Mouse (Mus musculus) left cerebral cortex, adult 11 months (tissue): ENCODE data around the gene Runx3.
"Not testable (repeated sequence)": the region's sequence is repeated elsewhere in the genome, so short reads cannot be mapped to it uniquely, and the experiment has no call there.

ENCODE experiments used
- DNase-seq: peaks from one replicate; pipeline ENCODE4 v3.0.0; 2022; ENCODE audit warnings: low spot score

Runx3 gene

DNA sequence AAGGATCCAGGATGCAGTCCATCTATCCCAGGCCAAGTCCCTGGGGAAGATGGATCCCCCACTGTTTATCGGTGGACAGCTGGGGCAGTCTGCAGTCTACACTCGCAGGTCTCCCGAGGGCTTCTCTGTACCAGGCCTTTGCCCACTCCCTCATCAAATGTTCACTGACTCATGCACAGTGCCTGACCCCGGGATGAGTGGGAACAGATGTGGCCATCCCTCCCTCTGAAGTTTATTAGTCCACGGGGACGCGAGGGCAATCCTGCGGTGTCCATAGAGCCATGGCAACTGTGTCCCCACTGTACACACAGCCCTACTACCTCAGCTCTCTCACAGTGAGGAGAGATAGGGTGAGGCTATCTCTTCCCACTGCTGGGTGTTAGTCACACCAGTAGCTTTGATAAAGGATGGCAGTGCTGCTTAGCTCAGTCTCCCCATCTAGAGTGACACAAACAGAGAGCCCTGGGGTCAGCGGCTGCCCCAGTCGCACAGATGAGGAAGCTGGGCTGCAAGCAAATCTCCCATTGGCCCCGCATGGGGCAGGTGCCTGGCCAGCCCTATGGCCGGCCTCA, 50.9 kb downstream of the Runx3 start:
- DNase-seq: no peak

DNA sequence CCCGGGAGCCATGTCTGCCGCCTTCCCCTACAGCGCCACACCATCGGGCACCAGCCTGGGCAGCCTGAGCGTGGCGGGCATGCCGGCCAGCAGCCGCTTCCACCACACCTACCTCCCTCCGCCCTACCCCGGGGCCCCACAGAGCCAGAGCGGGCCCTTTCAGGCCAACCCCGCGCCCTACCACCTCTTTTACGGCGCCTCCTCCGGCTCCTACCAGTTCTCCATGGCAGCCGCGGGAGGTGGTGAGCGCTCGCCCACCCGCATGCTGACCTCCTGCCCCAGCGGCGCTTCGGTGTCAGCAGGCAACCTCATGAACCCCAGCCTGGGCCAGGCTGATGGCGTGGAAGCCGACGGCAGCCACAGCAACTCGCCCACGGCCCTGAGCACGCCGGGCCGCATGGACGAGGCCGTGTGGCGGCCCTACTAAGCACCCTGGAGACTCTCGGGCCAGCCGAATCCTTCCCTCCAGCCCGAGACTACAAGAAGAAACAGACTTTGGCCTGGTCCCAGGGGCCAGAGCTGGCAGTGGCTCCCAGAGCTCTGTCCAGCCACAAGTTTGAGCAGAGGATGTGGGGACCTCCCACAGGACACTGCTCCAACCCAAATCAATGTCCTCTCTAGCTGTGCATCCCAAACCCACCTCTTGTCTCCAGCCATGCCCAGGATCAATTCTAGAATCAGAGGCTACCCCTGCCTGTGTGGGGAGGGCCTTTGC, 55.1 kb downstream of the Runx3 start:
- DNase-seq: no peak

DNA sequence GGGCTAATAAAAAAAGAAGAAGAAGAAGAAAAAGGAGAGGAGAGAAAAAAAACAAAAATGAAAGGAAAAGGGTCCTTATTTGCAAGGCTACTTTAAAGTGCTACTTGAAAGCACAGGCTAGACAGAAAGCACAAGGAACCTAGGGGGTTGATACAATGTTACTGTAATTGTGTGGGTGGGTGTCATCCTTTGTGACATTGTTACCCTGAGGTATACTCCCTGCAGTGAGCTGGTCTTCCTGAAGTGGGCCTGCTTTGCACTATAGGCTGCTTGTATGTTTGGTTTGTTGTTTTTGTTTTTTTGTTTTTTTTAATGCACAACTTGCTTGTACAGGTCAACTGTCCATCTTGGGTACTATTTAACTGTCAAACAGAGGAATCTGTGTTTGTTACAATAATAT, 57.1 kb downstream of the Runx3 start:
- DNase-seq: no peak

DNA sequence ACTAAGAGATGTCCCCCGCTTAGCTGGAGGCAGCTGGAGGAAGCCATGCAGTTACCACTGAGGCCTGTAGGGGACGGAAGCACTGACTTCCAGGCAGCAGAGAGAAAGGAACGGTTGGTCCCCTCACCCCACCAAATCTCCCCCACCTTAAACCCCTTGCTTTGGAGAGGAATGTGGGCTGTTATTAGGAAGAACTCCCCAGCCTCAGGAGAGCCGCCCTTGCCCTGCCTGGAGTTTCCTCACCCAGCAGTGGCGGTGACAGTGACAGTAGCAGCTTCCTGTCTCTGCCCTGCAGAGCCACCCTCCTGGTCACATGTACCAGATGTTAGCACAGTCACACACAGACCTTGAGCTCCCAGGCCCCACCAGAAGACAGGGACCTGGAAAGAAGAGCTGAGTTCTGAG, 58.6 kb downstream of the Runx3 start:
- no peak for DNase-seq

DNA sequence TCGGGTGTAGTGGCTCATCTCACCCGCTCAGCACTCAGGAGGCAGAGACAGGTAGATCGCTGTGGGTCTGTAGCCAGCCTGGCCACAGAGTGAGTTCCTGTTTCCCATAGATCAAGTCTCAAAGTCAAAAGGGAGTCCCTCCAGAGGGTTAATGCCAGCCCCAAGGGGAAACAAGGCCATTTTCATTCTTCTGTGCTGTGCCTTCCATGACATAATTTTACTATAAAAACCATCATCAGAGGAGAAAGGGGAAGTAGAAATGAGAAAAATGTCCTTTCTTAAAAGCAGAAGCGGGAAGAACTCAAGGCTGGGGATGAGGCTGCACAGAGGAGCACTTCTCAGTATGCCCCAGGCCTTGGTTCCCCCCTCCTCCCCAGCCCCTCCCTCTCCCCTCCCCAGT, 61.4 kb downstream of the Runx3 start:
- DNase-seq: no peak

DNA sequence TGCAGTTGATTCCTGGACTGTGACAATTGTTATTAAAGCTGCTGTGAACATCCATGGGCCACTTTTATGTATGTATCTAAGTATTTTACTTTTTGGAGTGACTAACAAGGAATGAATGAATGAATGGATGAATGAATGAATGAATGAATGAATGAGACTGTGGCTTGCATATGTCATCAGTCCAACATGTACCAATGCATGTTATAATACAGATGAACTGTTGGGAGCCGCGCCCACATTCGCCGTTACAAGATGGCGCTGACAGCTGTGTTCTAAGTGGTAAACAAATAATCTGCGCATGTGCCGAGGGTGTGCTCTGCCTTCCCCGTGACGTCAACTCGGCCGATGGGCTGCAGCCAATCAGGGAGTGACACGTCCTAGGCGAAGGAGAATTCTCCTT, 63.8 kb downstream of the Runx3 start:
- not testable (repeated sequence) for DNase-seq

DNA sequence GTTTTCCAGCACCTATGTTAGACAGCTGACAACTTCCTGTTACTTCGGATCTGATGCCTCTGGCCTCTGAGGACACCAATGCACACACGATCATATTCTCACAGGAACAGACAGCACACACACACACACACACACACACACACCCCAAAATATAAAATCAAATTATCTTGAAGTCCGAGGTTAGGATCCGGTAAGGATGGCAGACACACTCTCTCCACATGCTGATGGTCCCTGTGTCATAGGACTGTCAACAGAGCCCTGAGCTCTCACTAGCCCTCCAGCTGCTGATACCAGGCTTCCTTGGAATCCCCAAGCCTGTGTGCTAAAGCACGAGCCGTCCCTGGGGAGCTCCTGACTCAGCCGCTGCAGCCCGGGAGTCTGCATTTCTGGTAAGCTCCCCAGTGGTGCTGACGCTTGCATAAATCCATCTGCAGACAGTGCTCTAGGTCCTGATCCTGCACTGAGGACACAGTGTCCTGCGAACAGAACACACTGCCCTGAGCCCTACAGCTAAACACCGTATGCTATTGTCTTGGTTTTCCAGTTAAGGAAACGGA, 69.1 kb downstream of the Runx3 start:
- no peak for DNase-seq

DNA sequence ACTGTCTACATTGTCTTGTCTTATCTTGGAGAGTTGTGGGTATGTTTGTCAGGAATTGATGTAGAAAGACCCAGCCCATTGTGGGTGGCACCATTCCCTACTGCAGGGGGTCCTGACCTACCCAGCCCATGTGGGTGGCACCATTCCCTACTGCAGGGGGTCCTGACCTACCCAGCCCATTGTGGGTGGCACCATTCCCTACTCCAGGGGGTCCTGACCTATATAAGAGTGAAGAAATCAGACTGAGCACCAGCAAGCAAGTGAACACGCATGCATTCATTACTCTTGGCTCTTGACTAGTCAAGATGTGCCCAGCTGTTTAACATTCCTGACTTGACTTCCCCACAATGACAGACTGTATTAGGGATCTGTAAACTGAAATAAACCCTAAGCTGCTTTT, 69.9 kb downstream of the Runx3 start:
- DNase-seq: no peak

DNA sequence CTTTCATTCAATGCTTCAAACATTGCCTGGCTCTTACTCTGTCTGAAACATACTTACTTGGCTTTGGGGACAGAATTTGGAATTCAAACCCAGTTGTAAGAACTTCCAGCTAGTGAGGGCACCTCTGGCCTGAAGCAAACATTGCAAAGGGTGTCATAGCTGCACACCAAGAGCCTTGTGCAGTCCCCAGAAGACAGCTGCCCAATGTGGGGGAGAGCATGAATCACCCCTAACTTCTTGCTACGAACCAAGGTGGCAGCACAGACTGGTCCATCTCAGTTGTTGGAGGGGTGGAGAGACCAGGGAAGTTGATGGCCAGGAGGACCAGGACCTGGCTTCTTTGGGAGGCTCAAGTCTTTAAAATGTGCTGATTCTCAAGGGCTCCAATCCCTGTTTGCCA, 70.7 kb downstream of the Runx3 start:
- no peak for DNase-seq

DNA sequence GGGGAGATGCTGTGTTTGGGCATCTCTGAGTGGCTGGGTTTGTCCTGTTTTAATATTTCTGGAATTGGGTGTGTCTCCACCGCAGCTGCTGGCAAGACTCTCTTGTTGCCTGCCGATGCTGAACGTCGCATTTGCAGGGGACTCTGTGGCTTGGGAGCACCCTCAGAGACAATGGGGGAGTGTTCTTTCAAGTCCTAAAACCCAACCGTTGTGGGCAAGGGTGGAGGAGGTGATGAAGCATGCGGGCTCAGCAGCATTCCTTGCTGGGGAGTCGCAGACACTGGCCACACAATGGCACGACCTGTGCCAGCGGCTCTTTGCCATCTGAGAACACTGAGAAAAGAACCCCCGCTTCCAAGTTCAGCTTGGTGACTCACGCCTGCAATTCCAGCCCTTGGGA, 71.2 kb downstream of the Runx3 start:
- no peak for DNase-seq

DNA sequence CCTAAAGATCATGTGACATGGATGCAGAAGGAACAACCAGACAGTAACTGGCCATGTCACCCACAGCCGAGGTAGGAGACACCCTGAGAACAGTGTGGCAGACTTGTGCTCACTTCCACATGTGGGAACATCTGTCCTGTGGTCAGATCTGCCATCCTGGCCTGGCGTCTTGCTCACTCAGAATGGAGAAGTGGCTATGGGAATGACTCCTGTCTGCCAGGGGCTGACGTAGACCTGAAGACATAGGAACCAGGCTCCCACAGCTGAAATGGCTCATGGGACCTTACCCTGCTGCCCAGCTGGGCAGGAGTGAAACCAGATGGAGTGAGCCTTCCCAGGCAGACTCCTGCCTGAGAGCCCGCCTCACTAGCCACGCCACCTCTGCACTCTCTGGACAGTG, 72.4 kb downstream of the Runx3 start:
- DNase-seq: no peak

DNA sequence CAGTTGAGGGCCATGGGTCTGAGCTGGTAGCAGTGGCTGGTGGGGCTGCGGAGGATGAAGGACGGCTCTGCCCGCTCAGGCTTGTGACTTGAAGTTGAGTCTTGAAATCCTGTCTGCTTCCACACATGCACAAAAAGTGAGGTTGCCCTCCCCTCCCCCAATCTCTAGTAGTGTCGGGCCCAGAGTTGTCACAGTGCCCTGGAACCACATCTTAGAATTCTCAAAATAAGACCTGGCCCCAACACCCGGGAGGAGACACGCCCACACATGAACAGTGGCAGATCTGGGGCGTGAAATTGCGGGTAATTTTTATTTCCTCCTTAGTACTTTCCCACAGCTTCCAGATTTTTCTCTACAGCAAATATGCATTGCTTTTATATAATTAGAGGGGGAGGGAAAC, 77.4 kb downstream of the Runx3 start:
- DNase-seq: no peak

DNA sequence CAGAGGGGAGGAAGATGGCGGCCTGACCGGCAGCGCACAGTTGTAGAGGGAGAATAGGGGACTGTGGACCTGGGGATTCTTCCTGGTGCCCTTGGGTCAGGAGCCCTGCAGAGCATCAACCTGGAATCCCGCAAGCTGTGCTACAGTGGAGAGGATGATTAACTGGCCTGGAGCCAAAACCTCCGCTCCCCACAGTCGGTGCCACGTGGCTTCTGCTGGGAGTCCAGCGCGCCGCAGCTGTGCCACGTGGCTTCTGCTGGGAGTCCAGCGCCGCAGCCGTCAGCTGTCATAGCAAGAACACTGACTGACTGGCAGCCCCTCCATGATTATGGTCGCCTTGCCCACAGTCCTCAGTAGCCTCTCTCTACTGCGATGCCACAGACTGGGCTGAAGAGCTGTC, 81.3 kb downstream of the Runx3 start:
- no peak for DNase-seq

DNA sequence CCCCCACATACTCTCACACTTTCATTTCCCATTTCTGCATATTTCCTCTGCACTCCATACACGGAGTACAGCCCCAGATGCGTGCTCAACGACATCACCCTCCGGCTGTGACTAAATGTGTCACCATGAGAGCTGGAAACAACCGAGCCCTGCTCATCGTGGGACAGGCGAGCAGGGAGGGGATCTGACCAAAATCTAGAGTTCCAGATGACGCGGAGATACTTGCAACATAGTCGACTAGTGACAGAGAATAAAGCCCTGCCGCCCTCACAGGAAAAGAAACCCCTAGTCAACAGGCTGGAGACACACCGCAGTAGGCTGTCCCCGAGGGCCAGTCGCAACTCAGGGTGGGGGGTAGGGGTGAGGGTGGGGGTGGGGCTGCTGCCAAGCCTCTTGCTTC, 82.8 kb downstream of the Runx3 start:
- DNase-seq: no peak

DNA sequence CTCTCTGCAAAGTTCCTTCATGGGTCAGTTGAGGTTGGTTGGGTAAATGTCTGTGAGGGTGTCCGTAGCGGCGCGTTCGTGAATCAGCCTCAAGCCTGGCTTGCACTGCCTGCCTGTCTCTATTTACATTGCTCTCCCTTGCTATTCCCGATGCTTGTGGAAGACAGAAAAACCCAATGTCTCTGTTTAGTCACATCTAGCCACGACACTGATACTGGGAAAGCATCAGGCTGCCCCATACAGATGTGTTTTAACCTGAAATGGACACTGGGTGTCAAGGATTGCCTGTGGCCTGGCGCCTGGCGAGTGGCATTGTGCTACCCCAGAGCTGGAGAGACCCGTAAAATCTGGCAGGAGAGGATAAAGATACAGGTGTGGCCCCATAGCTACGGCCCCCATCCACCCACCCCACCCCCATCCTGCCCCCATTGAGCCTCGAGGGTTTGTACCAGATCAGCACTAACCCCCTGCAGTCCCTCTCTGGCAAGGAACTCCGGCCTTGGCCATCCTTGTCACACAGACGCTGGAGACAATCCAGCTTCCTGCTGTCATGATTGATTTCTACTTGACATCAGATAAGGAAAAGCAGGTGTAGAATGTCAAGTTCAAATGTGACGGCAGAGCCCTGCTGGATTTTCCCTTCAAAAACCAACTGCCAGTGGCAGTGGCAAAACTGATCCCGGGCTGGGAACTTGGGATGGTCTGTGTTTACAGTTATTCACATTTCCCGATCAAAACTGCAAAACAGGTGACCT, 83.5 kb downstream of the Runx3 start:
- no peak for DNase-seq

DNA sequence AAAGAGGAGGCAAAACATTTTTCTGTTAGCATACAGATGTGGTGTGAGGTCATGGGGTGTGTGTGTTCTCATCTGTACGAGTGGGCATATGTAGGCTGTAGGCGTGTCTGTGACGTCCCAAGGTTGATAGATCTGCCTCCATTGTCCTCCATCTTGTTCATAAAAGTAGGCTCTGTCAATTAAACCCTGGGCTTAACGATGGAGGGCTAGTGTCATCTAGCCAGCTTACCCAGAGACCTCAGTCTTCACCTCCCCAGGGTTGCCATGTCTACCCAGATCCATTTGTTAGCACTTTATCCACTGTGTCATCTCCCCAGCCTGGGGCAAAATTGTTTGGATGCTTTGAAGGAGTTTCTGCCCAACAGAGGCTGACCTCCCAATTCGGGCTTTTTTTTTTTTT, 84.2 kb downstream of the Runx3 start:
- DNase-seq: no peak

DNA sequence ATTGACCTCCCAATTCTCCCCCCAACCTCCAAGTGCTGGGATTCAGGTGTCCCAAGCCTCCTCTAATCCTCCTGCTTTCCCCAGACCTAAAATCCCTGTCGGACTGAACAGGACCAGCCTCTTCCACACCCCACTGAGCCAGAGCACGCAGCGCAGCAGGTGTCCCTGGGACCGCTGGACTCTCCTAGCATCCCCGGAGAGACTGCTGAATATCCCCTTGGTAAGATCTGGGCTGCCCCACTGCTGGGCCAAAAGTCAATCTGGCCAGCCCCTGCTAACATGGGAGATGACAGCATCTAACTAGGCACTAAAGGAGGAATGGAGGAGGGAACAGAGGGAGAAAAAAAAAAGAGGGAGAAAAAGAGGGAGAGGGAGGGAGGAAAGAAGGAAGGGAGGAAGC, 84.8 kb downstream of the Runx3 start:
- DNase-seq: no peak

DNA sequence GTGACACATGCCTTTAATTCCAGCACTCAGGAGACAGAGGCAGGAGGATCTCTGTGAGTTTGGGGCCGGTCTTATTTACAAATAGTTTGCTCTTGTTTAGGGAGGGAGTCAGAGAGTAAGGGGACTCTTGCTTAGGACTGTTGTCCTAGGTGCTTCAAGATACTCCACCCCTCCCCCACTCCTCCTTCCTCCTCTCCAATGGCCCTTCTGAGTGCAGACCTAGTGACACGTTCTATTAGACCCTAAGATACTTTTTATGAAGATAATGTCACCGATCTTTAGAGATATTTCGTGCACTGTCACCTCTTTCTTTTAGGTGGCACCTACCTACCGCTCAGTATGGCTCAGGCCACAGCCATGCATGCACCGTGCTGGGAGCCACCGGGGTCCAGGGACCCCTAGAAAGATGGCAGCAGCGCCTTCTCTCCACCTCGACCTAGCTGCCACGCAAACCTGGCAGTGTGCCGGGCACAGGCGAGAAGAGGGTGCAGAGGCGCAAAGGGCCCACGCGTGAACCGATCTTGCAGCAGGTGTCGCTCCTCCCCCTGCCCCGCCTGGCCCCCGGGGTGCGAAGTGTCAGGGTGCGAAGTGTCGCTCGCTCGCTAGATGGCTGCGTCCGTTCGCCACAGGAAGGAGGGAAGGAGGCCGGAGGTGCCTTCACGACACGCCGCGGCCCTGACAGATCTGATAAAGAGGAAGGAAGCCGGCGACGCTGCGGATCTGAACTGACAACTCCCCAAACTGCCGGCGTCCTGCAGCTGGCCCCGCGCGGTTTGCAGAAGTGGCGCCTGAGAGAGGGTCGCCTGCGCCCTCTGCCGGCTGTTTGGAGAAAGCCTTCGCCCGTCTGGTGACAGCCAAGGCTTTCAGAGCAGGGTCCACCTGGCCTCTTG, 85.5 kb downstream of the Runx3 start:
- DNase-seq: peak; percentile 54

DNA sequence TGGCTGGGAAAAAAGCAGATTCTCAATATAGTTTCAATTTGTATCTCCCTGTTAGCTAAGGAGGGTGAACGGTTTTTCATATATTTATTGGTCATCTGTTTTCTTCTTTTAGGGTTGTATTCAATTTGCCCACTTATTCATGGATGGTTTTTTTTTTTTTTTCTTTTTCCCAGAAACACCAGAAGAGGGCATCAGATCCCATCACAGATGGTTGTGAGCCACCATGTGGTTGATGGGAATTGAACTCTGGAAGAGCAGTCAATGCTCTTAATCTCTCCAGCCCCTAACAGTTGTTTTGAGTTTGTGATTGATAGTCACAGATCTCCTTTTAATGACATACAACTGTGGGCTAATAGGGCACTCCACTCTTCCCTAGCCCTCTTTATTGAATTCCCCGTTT, 89.4 kb downstream of the Runx3 start:
- no peak for DNase-seq

DNA sequence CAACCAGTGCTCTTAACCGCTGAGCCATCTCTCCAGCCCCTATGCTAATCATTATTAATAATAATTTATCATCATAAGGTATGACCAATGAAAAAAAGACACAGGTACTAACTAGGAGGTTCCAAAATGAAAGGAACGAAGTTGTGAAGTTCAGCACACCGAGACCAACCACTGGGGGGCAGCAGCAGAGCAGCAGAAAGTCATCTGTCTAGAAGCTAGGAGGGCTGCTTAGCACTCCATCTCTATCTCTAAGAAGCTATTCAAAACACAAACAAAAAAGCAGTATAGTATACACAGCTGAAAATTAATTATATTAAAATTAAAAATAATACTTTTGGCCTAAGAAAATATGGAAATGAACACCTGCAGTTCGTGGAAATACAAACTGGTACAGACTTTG, 99.2 kb downstream of the Runx3 start:
- DNase-seq: peak; percentile 58

DNA sequence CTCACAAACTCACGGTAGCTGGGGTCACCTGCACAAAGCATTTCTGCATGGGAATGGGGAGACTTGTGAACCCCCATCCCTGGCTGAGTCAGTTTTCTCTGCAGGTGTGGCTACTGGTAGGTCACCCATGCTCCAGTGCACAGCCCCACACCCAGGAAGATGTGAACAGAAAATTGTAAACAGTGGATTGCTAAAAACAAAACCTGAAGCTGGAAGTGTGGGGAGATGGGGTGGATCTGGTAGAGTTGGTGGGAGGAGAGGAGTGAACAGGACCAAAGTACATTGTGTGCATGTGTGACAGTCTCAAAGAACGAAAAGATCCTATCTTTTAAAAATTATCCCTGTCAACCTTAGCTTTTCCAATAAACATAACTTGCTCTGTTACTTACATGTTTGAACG, 100.2 kb downstream of the Runx3 start:
- no peak for DNase-seq
